Mouse (Mus musculus): ENCODE measurements at regions not wholly inside any gene's neighbourhood (a gene's known extent, or its start where the extent isn't known, plus 50 kb on each side); places are given as distances from the start of the nearest gene placed in this dataset.

- no peak for DNase-seq (ENCODE audit: low read depth, low spot score)
Measured at GRCm38 (mm10) chr10:96309766-96310165, 173.4 kb downstream of the Gm5426 start.

GRCm38 (mm10) chr10:96325297-96325696, 188.9 kb downstream of the Gm5426 start:
- no peak for DNase-seq (ENCODE audit: low read depth, low spot score)

GRCm38 (mm10) chr10:96330639-96331487, 194.5 kb downstream of the Gm5426 start:
- DNase-seq (ENCODE audit: low read depth, low spot score), result no peak

- no peak for DNase-seq (ENCODE audit: low read depth, low spot score)
Measured at GRCm38 (mm10) chr10:96332731-96333201, 196.4 kb downstream of the Gm5426 start.

- no peak for DNase-seq (ENCODE audit: low read depth, low spot score)
Measured at GRCm38 (mm10) chr10:96333224-96333623, 196.8 kb downstream of the Gm5426 start.

- no peak for DNase-seq (ENCODE audit: low read depth, low spot score)
Measured at GRCm38 (mm10) chr10:96336271-96336670, 199.9 kb downstream of the Gm5426 start.

GRCm38 (mm10) chr10:96337088-96337666, 200.8 kb downstream of the Gm5426 start:
- no peak for DNase-seq (ENCODE audit: low read depth, low spot score)

GRCm38 (mm10) chr10:96337797-96338608, 201.6 kb downstream of the Gm5426 start:
- no peak for DNase-seq (ENCODE audit: low read depth, low spot score)

- DNase-seq (ENCODE audit: low read depth, low spot score), result no peak
Measured at GRCm38 (mm10) chr10:96338609-96338978, 202.2 kb downstream of the Gm5426 start.

GRCm38 (mm10) chr10:96342476-96342875, 206.1 kb downstream of the Gm5426 start:
- no peak for DNase-seq (ENCODE audit: low read depth, low spot score)

GRCm38 (mm10) chr10:96343666-96344065, 207.3 kb downstream of the Gm5426 start:
- DNase-seq (ENCODE audit: low read depth, low spot score), result no peak

GRCm38 (mm10) chr10:96350692-96351091, 214.3 kb downstream of the Gm5426 start:
- DNase-seq (ENCODE audit: low read depth, low spot score), result no peak

GRCm38 (mm10) chr10:96351320-96351719, 214.9 kb downstream of the Gm5426 start:
- no peak for DNase-seq (ENCODE audit: low read depth, low spot score)

GRCm38 (mm10) chr10:96356980-96357624, 220.7 kb downstream of the Gm5426 start:
- no peak for DNase-seq (ENCODE audit: low read depth, low spot score)

GRCm38 (mm10) chr10:96357632-96358031, 221.2 kb downstream of the Gm5426 start:
- no peak for DNase-seq (ENCODE audit: low read depth, low spot score)

GRCm38 (mm10) chr10:96358984-96359383, 222.6 kb downstream of the Gm5426 start:
- DNase-seq (ENCODE audit: low read depth, low spot score), result no peak

GRCm38 (mm10) chr10:96362211-96362610, 225.8 kb downstream of the Gm5426 start:
- DNase-seq (ENCODE audit: low read depth, low spot score), result no peak

GRCm38 (mm10) chr10:96363867-96364266, 227.5 kb downstream of the Gm5426 start:
- DNase-seq (ENCODE audit: low read depth, low spot score), result no peak

GRCm38 (mm10) chr10:96365101-96365500, 228.7 kb downstream of the Gm5426 start:
- DNase-seq (ENCODE audit: low read depth, low spot score), result no peak

- no peak for DNase-seq (ENCODE audit: low read depth, low spot score)
Measured at GRCm38 (mm10) chr10:96366871-96367270, 230.5 kb downstream of the Gm5426 start.

GRCm38 (mm10) chr10:96370547-96371320, 234.3 kb downstream of the Gm5426 start:
- no peak for DNase-seq (ENCODE audit: low read depth, low spot score)
